Mouse (Mus musculus) limb, embryonic 14.5 days (tissue): ENCODE data around the gene Clnk. TPM values are rescaled to one million over a fixed set of nuclear protein-coding genes. Genes with fewer than 3 reads are reported as not detected.

ENCODE experiments used
- ATAC-seq: fragments of 200-750 bp; cut with Nextera tagmentation; 2 replicates; pipeline ENCODE4 v1.8.0; 2017; ENCODE audit warnings: low read depth, moderate number of reproducible peaks, moderate TSS enrichment; ENCODE audit not compliant: low FRiP score
- DNase-seq: peaks from one replicate; pipeline ENCODE4 v3.0.0-alpha.2; 2015; ENCODE audit warnings: low spot score
- H3K27ac ChIP-seq: fragments of 300-500 bp; sonication (generic); replicated peaks from 2 replicates; pipeline ENCODE4 v1.5.1; 2014; ENCODE audit warnings: low read depth, mild to moderate bottlenecking, low read length, moderate library complexity, mixed read lengths
- H3K27me3 ChIP-seq: fragments of 300-500 bp; sonication (generic); 2 replicates; pipeline ENCODE4 v1.6.1; 2014; ENCODE audit warnings: low read length, mixed read lengths; ENCODE audit not compliant: control insufficient read depth, insufficient read depth
- H3K36me3 ChIP-seq: fragments of 300-500 bp; sonication (generic); 2 replicates; pipeline ENCODE4 v1.6.1; 2014; ENCODE audit warnings: mild to moderate bottlenecking, low read length, moderate library complexity, mixed read lengths; ENCODE audit not compliant: control insufficient read depth, insufficient read depth
- H3K4me1 ChIP-seq: fragments of 300-500 bp; sonication (generic); 2 replicates; pipeline ENCODE4 v1.6.1; 2014; ENCODE audit warnings: antibody characterized with exemption, low read length, mixed read lengths; ENCODE audit not compliant: control insufficient read depth, insufficient read depth
- H3K4me2 ChIP-seq: fragments of 300-500 bp; sonication (generic); replicated peaks from 2 replicates; pipeline ENCODE4 v1.6.1; 2014; ENCODE audit warnings: low read depth, mild to moderate bottlenecking, low read length, moderate library complexity; ENCODE audit not compliant: severe bottlenecking
- H3K4me3 ChIP-seq: fragments of 300-500 bp; sonication (generic); replicated peaks from 2 replicates; pipeline ENCODE4 v1.5.1; 2014; ENCODE audit warnings: low read length
- H3K9ac ChIP-seq: fragments of 300-500 bp; sonication (generic); 2 replicates; pipeline ENCODE4 v1.6.1; 2014; ENCODE audit warnings: mild to moderate bottlenecking, low read depth, low read length, moderate library complexity; ENCODE audit not compliant: severe bottlenecking
- H3K9me3 ChIP-seq: fragments of 300-500 bp; sonication (generic); 2 replicates; pipeline ENCODE4 v1.6.1; 2016; ENCODE audit warnings: low read length; ENCODE audit not compliant: control insufficient read depth
- POLR2A ChIP-seq: fragments of 200-500 bp; IDR thresholded peaks from 2 replicates; pipeline ENCODE4 v1.8.0; 2012; ENCODE audit warnings: inconsistent platforms, mild to moderate bottlenecking, moderate library complexity, borderline replicate concordance; ENCODE audit not compliant: insufficient read depth, insufficient read length; ENCODE audit errors: extremely low read depth
- WGBS: fragments of 180-500 bp; shearing (Covaris S2); extraction: QIAGEN DNeasy Blood & Tissue Kit; methylation state at CpG from one replicate; pipeline ENCODE4 v1.1.7; 2014; 5-methylcytosine and 5-hydroxymethylcytosine counted together
- polyA plus RNA-seq, 2 experiments: library from polyadenylated mRNA; depleted of rRNA in 1 of 2; stranded (reverse) in 1 of 2; unstranded in 1 of 2; fragments of >200 nt; fragmentation: Nextera tagmentation in 1 of 2; extraction: Ambion mirVana in 1 of 2; gene quantifications; 2 replicates each; pipeline versions ENCODE4 v1.2.1 to v1.2.3; 2012 to 2014

Clnk gene
- polyA plus RNA-seq, 2 experiments, result 0.11 to 0.18 TPM

- Histone ChIP-seq H3K36me3 (no peaks in the 10 kb centered on the region), H3K27me3 (no peaks in the 10 kb centered on the region), H3K4me3 (no peak overlapping the region), H3K9me3 (no peaks in the 10 kb centered on the region), H3K4me1 (peaks cover 13% of the 10 kb centered on the region), H3K4me2 (no peak overlapping the region), H3K9ac (no peak overlapping the region), H3K27ac (no peak overlapping the region)
- ATAC-seq, result no peak
- no peak for TF ChIP-seq POLR2A
- 15% methylated on average over 4 of the region's 4 CpGs for WGBS
- no peak for DNase-seq
These were observed 18.4 kb downstream of the Clnk start for GRCm38 (mm10) chr5:38858015-38858721.

- DNase-seq (no peak), ATAC-seq (no peak)
- no peak overlapping the region for H3K4me2 ChIP-seq
- H3K9me3 ChIP-seq, result no peaks in the 10 kb centered on the region
- H3K27me3 ChIP-seq, result no peaks in the 10 kb centered on the region
- no peaks in the 10 kb centered on the region for H3K36me3 ChIP-seq
- no peak for TF ChIP-seq POLR2A
- no peak overlapping the region for H3K27ac ChIP-seq
- no peak overlapping the region for H3K4me3 ChIP-seq
- peaks cover 13% of the 10 kb centered on the region for H3K4me1 ChIP-seq
- no peak overlapping the region for H3K9ac ChIP-seq
- WGBS, result 21% methylated on average over 1 of the region's 1 CpGs
These were observed 19.0 kb downstream of the Clnk start for GRCm38 (mm10) chr5:38857591-38857990.

GRCm38 (mm10) chr5:38850171-38850570 lies 26.4 kb downstream of the Clnk start:
- WGBS, result 93% methylated on average over 1 of the region's 1 CpGs
- H3K27me3 ChIP-seq, result no peaks in the 10 kb centered on the region
- no peak overlapping the region for H3K4me3 ChIP-seq
- H3K4me2 ChIP-seq, result no peak overlapping the region
- no peak overlapping the region for H3K9ac ChIP-seq
- no peak for TF ChIP-seq POLR2A
- ATAC-seq, result no peak
- no peaks in the 10 kb centered on the region; the same call in 1 of the 2 replicates for H3K4me1 ChIP-seq
- H3K27ac ChIP-seq, result no peak overlapping the region
- H3K9me3 ChIP-seq, result no peaks in the 10 kb centered on the region
- DNase-seq, result no peak
- no peaks in the 10 kb centered on the region for H3K36me3 ChIP-seq

- no peak overlapping the region for H3K27ac ChIP-seq
- ATAC-seq, result no peak
- H3K4me1 ChIP-seq, result no peaks in the 10 kb centered on the region
- H3K27me3 ChIP-seq, result no peaks in the 10 kb centered on the region
- H3K4me2 ChIP-seq, result no peak overlapping the region
- no peak overlapping the region for H3K4me3 ChIP-seq
- H3K9me3 ChIP-seq, result no peaks in the 10 kb centered on the region
- no peak for DNase-seq
- H3K36me3 ChIP-seq, result no peaks in the 10 kb centered on the region
- H3K9ac ChIP-seq, result no peak overlapping the region
- no peak for TF ChIP-seq POLR2A
- WGBS, result 48% methylated on average over 3 of the region's 3 CpGs
These were observed 31.1 kb downstream of the Clnk start for GRCm38 (mm10) chr5:38845529-38845928.

- TF ChIP-seq POLR2A, result no peak
- Histone ChIP-seq H3K27me3 (no peaks in the 10 kb centered on the region), H3K36me3 (no peaks in the 10 kb centered on the region), H3K9me3 (no peaks in the 10 kb centered on the region), H3K4me1 (no peaks in the 10 kb centered on the region), H3K27ac (no peak overlapping the region), H3K4me3 (no peak overlapping the region), H3K9ac (no peak overlapping the region), H3K4me2 (no peak overlapping the region)
- ATAC-seq (no peak), DNase-seq (no peak)
- 76% methylated on average over 2 of the region's 2 CpGs for WGBS
These were observed 32.3 kb downstream of the Clnk start for GRCm38 (mm10) chr5:38844312-38844711.
